Mouse (Mus musculus) brain, embryonic 14.5 days (tissue): Measurements from ENCODE around the gene Thsd4.

Source experiments
- CTCF ChIP-seq: fragments of 200-500 bp; IDR thresholded peaks from 2 replicates; pipeline ENCODE4 v1.5.1; 2012; ENCODE audit warnings: inconsistent platforms, mild to moderate bottlenecking, moderate library complexity, borderline replicate concordance; ENCODE audit not compliant: insufficient read depth, insufficient read length; ENCODE audit errors: extremely low read depth
- POLR2A ChIP-seq: fragments of 200-500 bp; IDR thresholded peaks from 2 replicates; pipeline ENCODE4 v1.6.1; 2012; ENCODE audit warnings: mild to moderate bottlenecking, inconsistent platforms, borderline replicate concordance; ENCODE audit not compliant: poor library complexity, insufficient read depth, insufficient read length, severe bottlenecking; ENCODE audit errors: extremely low read depth

GRCm38 (mm10) chr9:60440506-60440905 lies 81.3 kb downstream of the Thsd4 start:
- TF ChIP-seq POLR2A (no peak), CTCF (no peak)
